Comparison of ENCODE assay signal across 13 mouse cellular contexts in genomic region chr17:45600267-45600666, GRCm38 (mm10). TPM values are rescaled to one million over a fixed set of nuclear protein-coding genes. Genes with fewer than 3 reads are reported as not detected.
A peak's percentile ranks its signal among the peaks of the same experiment; 100 is the strongest.
DNase-seq lines count a peak whose midpoint lies in the region; ATAC-seq and TF ChIP-seq lines count a peak whose summit lies in the region.
"Had no signal": no experiment of that assay in that cellular context is flagged by ENCODE, and none has a peak within 500 bp of the region (broad histone marks: within the 10 kb centered on the region; RNA-seq: fewer than 3 reads in every experiment).

No protein-coding gene starts in this region.

- H3K4me2 ChIP-seq in intestine, embryonic 15.5 days (replicated peaks): 0 out of 2 replicates have a peak overlapping the region, but pooled peaks have one; percentile 70
- H3K4me2 ChIP-seq in intestine, embryonic 16.5 days (ENCODE audit: low read depth, low read length): no peak overlapping the region
- peak overlapping the region; percentile 64; the same call in 1 of the 2 replicates for H3K4me2 ChIP-seq in embryonic facial prominence, embryonic 14.5 days (ENCODE audit: low read depth, low read length)

- no peak for TF ChIP-seq CTCF in E14TG2a.4 (conservative IDR thresholded peaks at IDR 0.05; ENCODE audit: low read length)

- WGBS in intestine, embryonic 15.5 days: 77% methylated on average over 8 of the region's 8 CpGs
- 73% methylated on average over 8 of the region's 8 CpGs for WGBS in intestine, embryonic 16.5 days
- 43% methylated on average over 8 of the region's 8 CpGs for WGBS in embryonic facial prominence, embryonic 14.5 days

- no peaks in the 10 kb centered on the region for H3K36me3 ChIP-seq in intestine, embryonic 15.5 days
- no peaks in the 10 kb centered on the region for H3K36me3 ChIP-seq in intestine, embryonic 16.5 days (ENCODE audit: control insufficient read depth, insufficient read depth, low read length)
- H3K36me3 ChIP-seq in E14TG2a.4 (ENCODE audit: insufficient read depth, low read length): peaks cover 24% of the 10 kb centered on the region
- H3K36me3 ChIP-seq in embryonic facial prominence, embryonic 14.5 days (ENCODE audit: control insufficient read depth, insufficient read depth, low read length): no peaks in the 10 kb centered on the region
- H3K36me3 ChIP-seq: hindbrain, embryonic 15.5 days; neural tube, embryonic 13.5 days had no signal

- no peak for ATAC-seq in intestine, embryonic 15.5 days
- ATAC-seq in intestine, embryonic 16.5 days: no peak
- no peak for ATAC-seq in embryonic facial prominence, embryonic 14.5 days (ENCODE audit: low read depth)

- no peaks in the 10 kb centered on the region; the same call in 1 of the 2 replicates for H3K27me3 ChIP-seq in intestine, embryonic 15.5 days (replicated peaks)
- H3K27me3 ChIP-seq in intestine, embryonic 16.5 days (replicated peaks; ENCODE audit: control insufficient read depth, insufficient read depth, low read length): no peaks in the 10 kb centered on the region
- no peaks in the 10 kb centered on the region for H3K27me3 ChIP-seq in E14TG2a.4 (ENCODE audit: insufficient read depth, low read length)
- peaks cover 28% of the 10 kb centered on the region for H3K27me3 ChIP-seq in embryonic facial prominence, embryonic 14.5 days (replicated peaks; ENCODE audit: control insufficient read depth, insufficient read depth, low read length)

- H3K4me3 ChIP-seq in intestine, embryonic 15.5 days (replicated peaks): no peak overlapping the region
- H3K4me3 ChIP-seq in intestine, embryonic 16.5 days (ENCODE audit: low read length): no peak overlapping the region
- peak overlapping the region; percentile 93 for H3K4me3 ChIP-seq in E14TG2a.4 (replicated peaks; ENCODE audit: low read length)
- peak overlapping the region; percentile 34; the same call in 1 of the 2 replicates for H3K4me3 ChIP-seq in embryonic facial prominence, embryonic 14.5 days (ENCODE audit: low read depth, low read length)

- no peak overlapping the region for H3K9ac ChIP-seq in intestine, embryonic 15.5 days
- no peak overlapping the region for H3K9ac ChIP-seq in intestine, embryonic 16.5 days (ENCODE audit: low read depth, low read length)
- no peak overlapping the region; the same call in 1 of the 2 replicates for H3K9ac ChIP-seq in embryonic facial prominence, embryonic 14.5 days (ENCODE audit: low read depth, low read length)

- no peaks in the 10 kb centered on the region for H3K9me3 ChIP-seq in intestine, embryonic 15.5 days
- no peaks in the 10 kb centered on the region for H3K9me3 ChIP-seq in intestine, embryonic 16.5 days (ENCODE audit: control insufficient read depth, low read length)
- H3K9me3 ChIP-seq in E14TG2a.4 (ENCODE audit: low read length): no peaks in the 10 kb centered on the region
- H3K9me3 ChIP-seq in embryonic facial prominence, embryonic 14.5 days (ENCODE audit: control insufficient read depth, low read length): no peaks in the 10 kb centered on the region
- H3K9me3 ChIP-seq: hindbrain, embryonic 15.5 days; neural tube, embryonic 13.5 days had no signal

- peaks cover 59% of the 10 kb centered on the region for H3K4me1 ChIP-seq in intestine, embryonic 15.5 days (replicated peaks)
- H3K4me1 ChIP-seq in intestine, embryonic 16.5 days (ENCODE audit: control insufficient read depth, insufficient read depth, low read length): peaks cover 48% of the 10 kb centered on the region
- H3K4me1 ChIP-seq in E14TG2a.4 (replicated peaks; ENCODE audit: low read depth, low read length): peaks cover 78% of the 10 kb centered on the region
- peaks cover 21% of the 10 kb centered on the region for H3K4me1 ChIP-seq in embryonic facial prominence, embryonic 14.5 days (ENCODE audit: control insufficient read depth, insufficient read depth, low read length)

- 0 out of 2 replicates have a peak overlapping the region, but pooled peaks have one; percentile 64 for H3K27ac ChIP-seq in intestine, embryonic 15.5 days
- no peak overlapping the region for H3K27ac ChIP-seq in intestine, embryonic 16.5 days (ENCODE audit: low read length)
- no peak overlapping the region for H3K27ac ChIP-seq in embryonic facial prominence, embryonic 14.5 days (replicated peaks; ENCODE audit: low read depth, low read length)
- H3K27ac ChIP-seq: hindbrain, embryonic 15.5 days; neural tube, embryonic 13.5 days had no signal

- DNase-seq in embryo, embryonic 10.5 days (ENCODE audit: low spot score): peak; percentile 30
- DNase-seq in embryo, embryonic 9.5 days (ENCODE audit: extremely low spot score): no peak
- DNase-seq in embryonic facial prominence, embryonic 14.5 days (ENCODE audit: low spot score): no peak
- no peak for DNase-seq in layer of hippocampus, adult 11-12 months (ENCODE audit: low spot score)
- no peak for DNase-seq in frontal cortex, postnatal 14 days (ENCODE audit: low spot score in 2 of 2)
- DNase-seq: kidney, adult 2 months; thymus, adult 18-20 months had no signal

RNA-seq across cellular contexts. Expression of gene Slc29a1, which starts 0.9 kb away (rescaled TPM):
- polyA plus RNA-seq in intestine, embryonic 15.5 days (2015; fragmentation: Nextera tagmentation; extraction: Ambion mirVana): 80.0 and 85.4 TPM in 2 replicates
- 73.4 and 83.1 TPM in 2 replicates for polyA plus RNA-seq in intestine, embryonic 16.5 days (2015; fragmentation: Nextera tagmentation; extraction: Ambion mirVana)
- polyA plus RNA-seq in embryonic facial prominence, embryonic 14.5 days (2014; fragmentation: Nextera tagmentation; extraction: Ambion mirVana): 96.5 and 110 TPM in 2 replicates

RNA-seq across cellular contexts. Expression of gene Mymx, which starts 1.6 kb away (rescaled TPM):
- 0.43 and 0.54 TPM in 2 replicates for polyA plus RNA-seq in intestine, embryonic 15.5 days (2015; fragmentation: Nextera tagmentation; extraction: Ambion mirVana)
- polyA plus RNA-seq in intestine, embryonic 16.5 days (2015; fragmentation: Nextera tagmentation; extraction: Ambion mirVana): 0.22 and 0.64 TPM in 2 replicates
- polyA plus RNA-seq in embryonic facial prominence, embryonic 14.5 days (2014; fragmentation: Nextera tagmentation; extraction: Ambion mirVana): 52.1 and 52.5 TPM in 2 replicates
- polyA plus RNA-seq: hindbrain, embryonic 15.5 days; lung, postnatal 0 days had no signal

RNA-seq across cellular contexts. Expression of gene Hsp90ab1, which starts 27.2 kb away (rescaled TPM):
- polyA plus RNA-seq in intestine, embryonic 15.5 days (2015; fragmentation: Nextera tagmentation; extraction: Ambion mirVana): 1,578 and 1,609 TPM in 2 replicates
- 1,309 and 1,475 TPM in 2 replicates for polyA plus RNA-seq in intestine, embryonic 16.5 days (2015; fragmentation: Nextera tagmentation; extraction: Ambion mirVana)
- polyA plus RNA-seq in embryonic facial prominence, embryonic 14.5 days (2014; fragmentation: Nextera tagmentation; extraction: Ambion mirVana): 1,431 and 1,467 TPM in 2 replicates

RNA-seq across cellular contexts. Expression of gene Slc35b2, which starts 36.6 kb away (rescaled TPM):
- polyA plus RNA-seq in intestine, embryonic 15.5 days (2015; fragmentation: Nextera tagmentation; extraction: Ambion mirVana): 124 and 128 TPM in 2 replicates
- polyA plus RNA-seq in intestine, embryonic 16.5 days (2015; fragmentation: Nextera tagmentation; extraction: Ambion mirVana): 132 and 136 TPM in 2 replicates
- polyA plus RNA-seq in embryonic facial prominence, embryonic 14.5 days (2014; fragmentation: Nextera tagmentation; extraction: Ambion mirVana): 139 and 143 TPM in 2 replicates

RNA-seq across cellular contexts. Expression of gene Nfkbie, which starts 44.8 kb away (rescaled TPM):
- polyA plus RNA-seq in intestine, embryonic 15.5 days (2015; fragmentation: Nextera tagmentation; extraction: Ambion mirVana): 4.8 and 4.9 TPM in 2 replicates
- 5.0 and 5.5 TPM in 2 replicates for polyA plus RNA-seq in intestine, embryonic 16.5 days (2015; fragmentation: Nextera tagmentation; extraction: Ambion mirVana)
- 4.3 and 4.7 TPM in 2 replicates for polyA plus RNA-seq in embryonic facial prominence, embryonic 14.5 days (2014; fragmentation: Nextera tagmentation; extraction: Ambion mirVana)

Comparison
In these comparisons a context has a peak if more than half of its experiments do, and no peak if none do; other contexts are left out.
1. H3K4me3 ChIP-seq: peak in E14TG2a.4 (single experiment) and embryonic facial prominence, embryonic 14.5 days (single experiment); none in intestine, embryonic 15.5 days (single experiment) and intestine, embryonic 16.5 days (single experiment).
2. RNA of gene Mymx, which starts 1.6 kb away (polyA plus RNA-seq): 52.1 to 52.5 TPM in embryonic facial prominence, embryonic 14.5 days; 0.43 to 0.54 TPM in intestine, embryonic 15.5 days and 0.22 to 0.64 TPM in intestine, embryonic 16.5 days; every median in the first group is over 10 times any median in the second.